Mouse (Mus musculus): ENCODE measurements around the gene Cib3. TPM values are rescaled to one million over a fixed set of nuclear protein-coding genes. Genes with fewer than 3 reads are reported as not detected.

The Cib3 gene
- total and polyA plus RNA-seq, 3 experiments: not detected

DNA sequence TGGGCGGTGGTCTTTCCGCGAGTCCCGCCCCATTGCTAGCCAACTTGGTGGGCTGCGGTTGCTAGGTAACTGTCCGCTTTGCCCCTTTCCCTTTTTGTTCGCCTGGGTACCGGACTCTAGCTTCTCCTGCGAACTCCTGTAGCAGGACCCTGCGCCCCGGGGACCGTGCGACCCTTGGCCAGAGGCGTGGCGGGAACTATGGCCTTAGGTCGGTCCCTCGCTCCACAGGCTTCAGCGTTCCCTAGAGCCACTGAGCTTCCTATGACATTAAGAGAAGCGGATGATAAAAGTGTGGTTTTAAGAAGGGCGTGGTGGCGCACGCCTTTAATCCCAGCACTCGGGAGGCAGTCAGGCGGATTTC, 27.7 kb upstream of the Cib3 start:
- in situ Hi-C loops (cut with MboI; ENCODE audit: low pct_ligation_motif_present, low pct_unique_long_range_greater_than_20kb, low sequenced_read_pairs) (no loop called here), dilution Hi-C loops (cut with MboI; ENCODE audit: extremely low pct_ligation_motif_present, extremely low pct_unique_long_range_greater_than_20kb, low sequenced_read_pairs) (no loop called here)
- Histone ChIP-seq H3K36me3 (replicated peaks in 1 of 2; ENCODE audit: control insufficient read depth in 1 of 2, insufficient read depth in 1 of 2, low read length in 1 of 2) (peaks cover 5 to 32% of the 10 kb centered on the region in 2 experiments), H3K4me2 (ENCODE audit: insufficient read depth, low read depth, poor library complexity, severe bottlenecking) (peak overlapping the region; percentile 45), H3K4me1 (ENCODE audit: control insufficient read depth in 1 of 2, insufficient read depth in 2 of 2) (peaks cover 4 to 41% of the 10 kb centered on the region in 2 experiments), H3K4me3 (replicated peaks in 1 of 3; ENCODE audit: low read depth in 2 of 3, low read length in 2 of 3, poor library complexity in 1 of 3) (peak overlapping the region; percentile 81 to 92 (median 81)), H3K9ac (ENCODE audit: insufficient read depth, low read depth) (peak overlapping the region; percentile 39), H3K79me2 (replicated peaks; ENCODE audit: control insufficient read depth, extremely low read depth, insufficient read depth, poor library complexity, severe bottlenecking) (peaks cover 9% of the 10 kb centered on the region; the same call in 1 of the 2 replicates), H3K27me3 (replicated peaks) (no peaks in the 10 kb centered on the region), H3K9me3 (replicated peaks; ENCODE audit: low read length) (no peaks in the 10 kb centered on the region), H3K27ac (ENCODE audit: insufficient read depth, low read depth) (peak overlapping the region; percentile 84)
- no peak for TF ChIP-seq TCF12 (IDR thresholded peaks at IDR 0.05; ENCODE audit: low read depth, low read length)
- no peak for TF ChIP-seq MXI1 (IDR thresholded peaks at IDR 0.05; ENCODE audit: low read depth, low read length)
- TF ChIP-seq CHD1 (IDR thresholded peaks at IDR 0.05; ENCODE audit: low read depth, low read length): no peak
- TF ChIP-seq POLR2AphosphoS2 (IDR thresholded peaks at IDR 0.05; ENCODE audit: low read depth, low read length): no peak
- no peak for TF ChIP-seq JUND (conservative IDR thresholded peaks at IDR 0.05; ENCODE audit: low read depth, low read length)
- TF ChIP-seq USF2 (conservative IDR thresholded peaks at IDR 0.05; ENCODE audit: low read depth, low read length): no peak
- DNase-seq (ENCODE audit: extremely low read depth): no peak

DNA sequence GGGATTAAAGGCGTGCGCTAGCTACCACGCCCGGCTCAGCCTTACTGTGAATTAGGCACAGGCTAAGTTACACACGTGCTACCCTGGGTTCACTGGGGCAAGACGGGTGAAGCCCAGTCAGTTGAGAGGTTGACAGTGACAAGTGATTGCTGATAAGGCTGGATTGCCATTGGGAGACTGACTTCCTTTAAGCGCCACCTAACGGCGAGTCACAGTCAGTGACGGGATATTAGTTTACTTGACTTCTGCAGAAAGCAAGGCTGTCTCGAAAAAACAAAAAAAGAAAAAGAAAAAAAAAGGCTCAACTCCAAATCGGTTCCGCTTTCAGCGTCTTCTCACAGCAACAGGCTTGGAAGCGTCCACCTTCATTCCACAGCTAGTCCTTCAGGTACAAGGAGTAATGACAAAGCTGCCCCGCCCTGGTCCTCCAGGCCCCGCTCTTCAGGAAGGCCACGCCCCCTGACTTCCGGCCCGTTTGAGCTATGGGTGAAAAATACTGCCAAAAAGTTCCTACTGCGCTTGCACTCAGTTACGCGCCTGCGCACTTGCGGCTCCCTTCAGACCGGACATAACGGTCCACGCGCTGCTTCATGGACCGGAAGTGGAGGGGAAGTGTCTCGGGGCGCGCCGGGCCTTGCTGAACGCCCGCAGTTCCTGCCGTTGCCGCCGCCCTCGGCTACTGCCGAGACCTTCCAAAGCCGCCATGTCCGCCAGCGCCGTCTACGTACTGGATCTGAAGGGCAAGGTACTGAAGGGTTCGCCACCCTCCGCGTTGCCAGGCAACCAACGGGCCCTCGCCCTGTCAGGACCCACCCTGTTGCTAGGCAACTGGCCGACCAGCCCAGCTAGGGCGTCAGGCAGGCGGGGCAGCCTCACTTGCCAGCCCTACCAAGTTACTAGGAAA, 27.1 kb upstream of the Cib3 start, which contains the start of gene Ap1m1:
Gene Ap1m1, plus strand, starts transcription at position 520 of the 904 bp plus-strand sequence.
- dilution Hi-C loops (cut with MboI; ENCODE audit: extremely low pct_ligation_motif_present, extremely low pct_unique_long_range_greater_than_20kb, low sequenced_read_pairs) (no loop called here), in situ Hi-C loops (cut with MboI; ENCODE audit: low pct_ligation_motif_present, low pct_unique_long_range_greater_than_20kb, low sequenced_read_pairs) (no loop called here)
- H3K4me2 ChIP-seq (ENCODE audit: insufficient read depth, low read depth, poor library complexity, severe bottlenecking): peak within 1 kb of the TSS; percentile 72
- peaks cover 5 to 29% of the 10 kb centered on the region in 2 experiments for H3K36me3 ChIP-seq (replicated peaks in 1 of 2; ENCODE audit: control insufficient read depth in 1 of 2, insufficient read depth in 1 of 2, low read length in 1 of 2)
- no peaks in the 10 kb centered on the region for H3K9me3 ChIP-seq (replicated peaks; ENCODE audit: low read length)
- peak within 1 kb of the TSS; percentile 84 for H3K27ac ChIP-seq (ENCODE audit: insufficient read depth, low read depth)
- DNase-seq (ENCODE audit: extremely low read depth): peak; percentile 100
- peaks cover 9% of the 10 kb centered on the region; the same call in 1 of the 2 replicates for H3K79me2 ChIP-seq (replicated peaks; ENCODE audit: control insufficient read depth, extremely low read depth, insufficient read depth, poor library complexity, severe bottlenecking)
- H3K27me3 ChIP-seq (replicated peaks): no peaks in the 10 kb centered on the region
- peak within 1 kb of the TSS; percentile 81 to 92 (median 81) for H3K4me3 ChIP-seq (replicated peaks in 1 of 3; ENCODE audit: low read depth in 2 of 3, low read length in 2 of 3, poor library complexity in 1 of 3)
- peaks cover 4 to 39% of the 10 kb centered on the region in 2 experiments for H3K4me1 ChIP-seq (ENCODE audit: control insufficient read depth in 1 of 2, insufficient read depth in 2 of 2)
- peak within 1 kb of the TSS; percentile 56 for H3K9ac ChIP-seq (ENCODE audit: insufficient read depth, low read depth)
- TF ChIP-seq CHD2 (IDR thresholded peaks at IDR 0.05; ENCODE audit: low read length) (peak; percentile 35; the same call in 1 of the 2 replicates), MAZ (IDR thresholded peaks at IDR 0.05; ENCODE audit: low read depth, low read length) (peak; percentile 59; the same call in 1 of the 2 replicates), JUND (conservative IDR thresholded peaks at IDR 0.05; ENCODE audit: low read depth, low read length) (peak; percentile 26; the same call in 1 of the 2 replicates), KAT2A (IDR thresholded peaks at IDR 0.05; ENCODE audit: insufficient replicate concordance, low read length) (peak; percentile 62; the same call in 1 of the 2 replicates), MXI1 (IDR thresholded peaks at IDR 0.05; ENCODE audit: low read depth, low read length) (peak; percentile 91), MEF2A (IDR thresholded peaks at IDR 0.05; ENCODE audit: borderline replicate concordance, low read depth, low read length) (peak; percentile 71; the same call in 1 of the 2 replicates), ZMIZ1 (IDR thresholded peaks at IDR 0.05; ENCODE audit: low read depth, low read length) (peak; percentile 18; the same call in 1 of the 2 replicates), RAD21 (IDR thresholded peaks at IDR 0.05; ENCODE audit: low read depth, low read length) (peak; percentile 55), ELF1 (IDR thresholded peaks at IDR 0.05; ENCODE audit: low read depth, low read length) (peak; percentile 91), CTCF (conservative IDR thresholded peaks at IDR 0.05 in 1 of 2, IDR thresholded peaks at IDR 0.05 in 1 of 2; ENCODE audit: low read depth in 2 of 2, low read length in 2 of 2) (peak; percentile 74 to 86), MYC (IDR thresholded peaks at IDR 0.05; ENCODE audit: low read depth, low read length) (peak; percentile 94), ETS1 (conservative IDR thresholded peaks at IDR 0.05; ENCODE audit: low read depth, low read length) (peak; percentile 77), USF2 (conservative IDR thresholded peaks at IDR 0.05; ENCODE audit: low read depth, low read length) (no peak), PAX5 (IDR thresholded peaks at IDR 0.05; ENCODE audit: low read length) (no peak), NELFE (IDR thresholded peaks at IDR 0.05; ENCODE audit: low read depth, low read length) (peak; percentile 68), MAFK (IDR thresholded peaks at IDR 0.05; ENCODE audit: insufficient replicate concordance, low read length) (peak; percentile 76), E2F4 (IDR thresholded peaks at IDR 0.05; ENCODE audit: insufficient replicate concordance, low read depth, low read length) (no peak), ZC3H11A (IDR thresholded peaks at IDR 0.05; ENCODE audit: low read depth, low read length) (no peak), CHD1 (IDR thresholded peaks at IDR 0.05; ENCODE audit: low read depth, low read length) (no peak), SIN3A (IDR thresholded peaks at IDR 0.05; ENCODE audit: low read length) (peak; percentile 91), POLR2AphosphoS2 (IDR thresholded peaks at IDR 0.05; ENCODE audit: low read depth, low read length) (no peak), EP300 (IDR thresholded peaks at IDR 0.05; ENCODE audit: low read length) (0 out of 2 replicates have a peak, but pooled peaks have one; percentile 13), SMC3 (IDR thresholded peaks at IDR 0.05; ENCODE audit: low read depth, low read length) (peak; percentile 54), ZNF384 (IDR thresholded peaks at IDR 0.05; ENCODE audit: low read depth, low read length) (no peak), JUN (IDR thresholded peaks at IDR 0.05; ENCODE audit: insufficient read depth, low read depth, low read length) (no peak), POLR2A (IDR thresholded peaks at IDR 0.05; ENCODE audit: low read depth, low read length) (peak; percentile 65), ZKSCAN1 (IDR thresholded peaks at IDR 0.05; ENCODE audit: borderline replicate concordance, low read depth, low read length) (no peak), BHLHE40 (IDR thresholded peaks at IDR 0.05; ENCODE audit: low read depth, low read length) (peak; percentile 94)

Measured in CH12.LX (cell line).